Mouse (Mus musculus) lung, postnatal 0 days (tissue): ENCODE measurements around the gene Syp.

Source experiments
- CTCF ChIP-seq: IDR thresholded peaks from 2 replicates; pipeline ENCODE4 v1.5.1; 2016; ENCODE audit warnings: antibody characterized with exemption, mild to moderate bottlenecking
- EP300 ChIP-seq: IDR thresholded peaks from 2 replicates; pipeline ENCODE4 v1.6.1; 2016; ENCODE audit warnings: antibody characterized with exemption, mild to moderate bottlenecking, control low read depth

- no peak for TF ChIP-seq CTCF
- no peak for TF ChIP-seq EP300
Observed at GRCm38 (mm10) chrX:7658785-7659589, 20.7 kb downstream of the Syp start.
